Mouse (Mus musculus) left cerebral cortex, postnatal 4 days (tissue): Measurements from ENCODE around the gene Bmt2. TPM values are rescaled to one million over a fixed set of nuclear protein-coding genes. Genes with fewer than 3 reads are reported as not detected.

Experiments used
- DNase-seq: peaks from one replicate; pipeline ENCODE4 v3.0.0-alpha.2; 2022
- intact Hi-C: fragments of 180-260 bp; cut with DNase I; formaldehyde crosslinking; loops from one replicate; pipeline ENCODE4 v1.15.1; 2025
- total RNA-seq, 2 experiments: library from RNA; stranded (reverse); gene quantifications; 2 replicates each; pipeline ENCODE4 v1.2.3; 2021

Gene Bmt2
- total RNA-seq, result 10 to 100 TPM; 25.1 to 27.7 TPM

GRCm38 (mm10) chr6:13677818-13678282, at the start of gene Bmt2:
Gene Bmt2 (minus strand): TSS chr6:13677966.
- DNase-seq, result peak; percentile 99
- intact Hi-C loops, result loop anchor here (10.0 kb wide), 1 partner anchor 157 kb away; the partner anchor contains the start of gene Gpr85

GRCm38 (mm10) chr6:13722166-13722565, 44.4 kb upstream of the Bmt2 start:
- intact Hi-C loops, result no loop called here

DNA sequence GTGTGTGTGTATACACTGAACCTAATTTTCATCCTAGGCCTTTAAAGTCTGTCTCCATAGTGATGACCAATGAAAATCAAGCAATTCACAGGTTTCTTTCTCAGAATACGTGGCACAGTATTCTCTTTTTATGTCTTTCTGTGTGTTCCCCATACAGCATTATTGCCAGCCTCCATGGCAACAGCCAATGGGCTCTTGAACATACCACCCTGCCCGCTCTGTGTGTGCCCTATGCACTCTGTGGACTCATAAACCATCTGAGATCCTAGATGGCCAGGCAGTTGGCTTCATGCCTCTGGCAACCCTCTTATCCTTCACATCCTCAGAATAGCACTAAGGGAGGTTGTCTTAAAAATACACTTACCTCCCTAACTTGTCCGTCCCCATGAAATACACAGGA, 37.1 kb upstream of the Bmt2 start:
- DNase-seq, result no peak
- intact Hi-C loops, result no loop called here

More at GRCm38 (mm10) chr6:13722166-13722565, 44.4 kb upstream of the Bmt2 start:
- DNase-seq, result no peak

DNA sequence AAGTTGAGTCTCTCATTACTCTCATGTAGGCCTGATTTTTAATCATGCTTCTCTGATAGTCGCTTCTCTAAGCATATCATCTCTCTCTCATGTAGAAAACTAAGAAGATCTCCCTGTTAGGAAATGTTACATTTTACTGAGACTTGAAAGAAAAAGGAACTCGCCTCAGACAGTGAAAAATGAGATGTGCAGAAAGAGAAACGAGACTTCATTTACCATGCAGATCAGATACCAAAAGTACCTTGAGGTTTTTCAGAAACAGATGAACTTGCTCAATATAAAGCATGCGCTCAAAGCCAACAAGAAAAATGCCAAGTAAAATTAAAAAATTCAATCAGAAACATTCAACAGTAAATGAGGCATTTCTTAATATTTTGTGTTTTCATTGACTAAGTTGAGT, 19.1 kb upstream of the Bmt2 start:
- intact Hi-C loops, result no loop called here

DNA sequence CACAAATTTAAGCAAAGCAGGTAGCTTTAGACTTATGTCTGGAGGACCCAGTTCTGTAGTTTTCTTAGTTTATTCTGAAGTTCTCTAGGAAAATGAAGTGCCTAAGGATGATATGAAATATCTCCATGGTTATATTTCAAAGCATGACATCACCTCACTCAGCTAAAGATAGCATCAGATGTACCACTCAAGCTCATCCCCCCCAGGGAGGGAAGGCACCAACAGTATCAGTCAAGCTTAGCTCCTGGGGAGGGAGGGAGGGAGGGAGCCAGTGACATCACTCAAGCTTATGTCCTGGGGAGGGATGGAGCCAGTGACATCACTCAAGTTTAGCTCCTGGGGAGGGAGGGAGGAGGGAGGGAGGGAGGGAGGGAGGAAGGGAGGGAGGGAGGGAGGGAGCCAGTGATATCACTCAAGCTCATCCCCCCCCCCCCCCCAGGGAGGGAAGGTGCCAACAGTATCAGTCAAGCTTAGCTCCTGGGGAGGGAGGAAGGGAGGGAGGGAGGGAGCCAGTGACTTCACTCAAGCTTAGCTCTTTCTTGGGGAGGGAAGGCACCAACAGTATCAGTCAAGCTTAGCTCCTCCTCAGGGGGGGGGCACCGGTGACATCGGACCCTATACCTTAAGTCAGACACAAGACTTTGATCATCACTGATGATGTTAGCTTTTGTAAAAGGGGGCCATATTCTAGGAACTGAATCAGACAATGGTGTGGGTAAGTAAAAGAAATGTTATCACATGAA, 17.5 kb upstream of the Bmt2 start:
- intact Hi-C loops, result no loop called here
- no peak for DNase-seq

More for the DNA sequence above, 19.1 kb upstream of the Bmt2 start:
- DNase-seq, result no peak

DNA sequence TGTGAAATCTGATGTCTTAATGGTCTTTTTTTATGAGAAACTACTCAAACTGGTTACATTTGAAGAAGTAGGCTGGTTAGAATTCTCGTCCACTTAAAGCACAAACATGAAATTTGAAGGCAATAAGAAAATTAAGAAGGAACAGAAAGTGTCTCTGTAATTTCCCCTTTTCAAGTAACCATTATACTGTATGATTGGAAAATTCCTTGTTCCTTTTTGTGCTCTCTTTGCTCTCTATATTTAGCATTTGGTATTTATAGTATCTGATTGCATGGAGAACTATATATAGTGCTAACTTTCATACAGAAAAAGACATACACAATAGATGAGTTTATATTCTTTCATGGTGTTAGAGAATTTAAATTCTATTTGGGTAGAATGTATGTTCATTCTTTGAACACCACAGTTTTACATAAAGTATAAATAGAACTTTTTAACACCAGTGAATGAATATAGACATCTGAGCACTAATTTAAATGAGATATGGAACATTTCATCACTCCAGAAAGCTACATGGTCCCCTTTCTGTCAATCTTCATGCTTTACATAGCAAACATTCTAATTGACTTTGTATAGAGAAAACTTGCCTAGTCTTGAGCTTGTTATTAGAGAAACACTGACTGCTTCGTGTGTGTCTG, 14.0 kb upstream of the Bmt2 start:
- intact Hi-C loops, result no loop called here
- no peak for DNase-seq

GRCm38 (mm10) chr6:13690398-13690797, 12.6 kb upstream of the Bmt2 start:
- intact Hi-C loops, result no loop called here
- DNase-seq, result no peak

- no peak for DNase-seq
- intact Hi-C loops, result no loop called here
Measured at GRCm38 (mm10) chr6:13683929-13684595, 6.3 kb upstream of the Bmt2 start.

DNA sequence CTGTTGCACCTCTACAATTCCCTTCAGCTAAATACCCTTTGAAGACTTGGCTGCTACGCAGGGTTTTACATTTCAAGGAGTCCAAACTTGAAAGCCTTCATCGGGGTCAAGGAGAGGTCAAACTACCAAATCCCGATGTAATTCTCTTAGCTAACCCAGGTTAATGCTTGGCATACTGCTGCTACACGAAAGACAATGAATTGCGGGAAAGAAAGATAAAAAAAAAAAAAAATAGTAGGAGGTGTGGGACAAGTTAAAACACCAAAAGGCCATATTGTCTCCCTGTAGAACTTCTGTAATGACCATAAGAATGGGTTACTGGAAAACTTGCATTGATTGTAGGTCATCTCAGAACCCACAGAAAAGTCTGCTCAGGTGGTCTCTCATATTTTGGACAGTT, 583 bp upstream of the Bmt2 start:
- DNase-seq, result no peak
- intact Hi-C loops, result loop anchor here (10.0 kb wide), 1 partner anchor 156 kb away; the partner anchor contains the start of gene Gpr85

- DNase-seq, result peak; percentile 66
- intact Hi-C loops, result loop anchor here (10.0 kb wide), 1 partner anchor 158 kb away; the partner anchor contains the start of gene Gpr85
Measured at GRCm38 (mm10) chr6:13677141-13677761, 515 bp downstream of the Bmt2 start.

DNA sequence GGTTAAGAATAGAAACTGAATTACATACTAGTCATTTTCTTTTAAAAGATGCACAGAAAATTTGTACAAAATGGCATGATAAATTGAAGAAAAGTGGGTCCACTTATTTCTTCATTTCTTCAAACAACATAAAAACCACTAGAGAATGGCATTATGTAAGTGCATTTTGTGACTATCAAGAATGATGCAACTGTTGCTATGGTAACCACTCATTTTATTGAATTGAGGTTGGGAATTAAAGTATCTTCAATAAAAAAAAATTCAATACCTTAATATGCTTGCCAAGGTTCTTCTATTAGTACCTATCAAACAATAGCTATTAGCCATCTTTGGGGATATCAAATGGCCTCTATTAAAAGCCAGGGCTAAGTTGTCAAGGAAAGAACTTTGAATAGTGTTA, 1.6 kb downstream of the Bmt2 start:
- no peak for DNase-seq
- intact Hi-C loops, result loop anchor here (10.0 kb wide), 1 partner anchor 159 kb away; the partner anchor contains the start of gene Gpr85

GRCm38 (mm10) chr6:13674600-13675305, 3.0 kb downstream of the Bmt2 start:
- no peak for DNase-seq
- intact Hi-C loops, result loop anchor here (10.0 kb wide), 1 partner anchor 160 kb away; the partner anchor contains the start of gene Gpr85

DNA sequence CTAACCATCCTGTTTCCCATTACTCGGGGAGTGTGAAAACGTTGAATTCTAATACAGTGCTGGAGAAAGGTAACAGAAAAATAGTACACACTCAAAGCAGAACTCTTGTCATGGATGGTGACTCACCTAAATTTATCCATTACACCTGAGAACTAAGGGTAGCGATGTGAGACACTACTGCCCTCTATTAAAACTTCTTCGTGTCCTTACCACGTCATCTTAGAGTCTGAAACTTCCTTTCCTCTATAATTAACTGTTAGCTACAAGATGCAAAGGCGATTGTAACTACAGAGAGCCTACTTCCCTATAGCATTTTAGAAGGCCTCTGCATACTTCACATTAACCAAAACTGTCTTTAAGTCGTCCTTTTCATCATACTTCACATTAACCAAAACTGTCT, 12.1 kb downstream of the Bmt2 start:
- intact Hi-C loops, result no loop called here
- no peak for DNase-seq

- intact Hi-C loops, result no loop called here
Measured at GRCm38 (mm10) chr6:13658016-13658415, 19.8 kb downstream of the Bmt2 start.

GRCm38 (mm10) chr6:13654081-13654480, 23.7 kb downstream of the Bmt2 start:
- no peak for DNase-seq
- intact Hi-C loops, result no loop called here

More at GRCm38 (mm10) chr6:13658016-13658415, 19.8 kb downstream of the Bmt2 start:
- DNase-seq, result no peak

DNA sequence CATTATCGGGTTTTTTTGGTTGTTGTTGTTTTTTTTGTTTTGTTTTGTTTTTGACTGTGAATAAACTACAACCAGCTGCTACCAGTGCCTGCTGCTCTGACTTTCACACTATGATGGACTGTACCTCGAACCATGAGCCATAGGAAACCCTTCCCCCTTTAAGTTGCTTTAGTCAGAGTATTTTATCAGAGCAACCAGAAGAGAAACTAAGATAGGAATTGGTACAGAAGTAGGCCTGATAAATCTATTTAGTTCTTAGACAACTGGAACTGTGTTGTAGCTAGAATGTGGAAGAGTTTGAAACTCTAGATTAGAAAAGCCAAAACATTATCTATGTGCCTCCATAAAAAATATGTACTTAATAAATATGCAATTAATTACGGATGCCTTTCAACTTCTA, 25.5 kb downstream of the Bmt2 start:
- intact Hi-C loops, result no loop called here
- DNase-seq, result no peak

DNA sequence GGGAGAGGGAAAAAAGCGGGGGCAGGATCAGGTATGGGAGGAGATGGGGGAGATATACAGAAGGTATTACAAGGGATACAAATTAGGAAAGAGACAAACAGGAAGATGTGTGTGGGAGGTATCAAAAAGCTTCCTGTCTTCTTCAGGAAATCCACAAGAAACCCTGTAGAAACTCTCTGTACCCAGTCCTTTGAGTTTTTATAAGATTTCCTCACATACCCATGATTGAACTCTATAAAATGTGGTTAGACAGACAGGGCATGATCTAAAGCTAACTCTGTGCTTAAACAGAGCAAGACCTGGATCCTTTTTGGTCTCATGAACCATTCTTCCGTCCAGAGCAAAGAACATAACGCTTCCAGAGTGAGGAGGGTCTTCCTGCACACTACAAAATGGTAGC, 26.9 kb downstream of the Bmt2 start:
- DNase-seq, result no peak
- intact Hi-C loops, result no loop called here

DNA sequence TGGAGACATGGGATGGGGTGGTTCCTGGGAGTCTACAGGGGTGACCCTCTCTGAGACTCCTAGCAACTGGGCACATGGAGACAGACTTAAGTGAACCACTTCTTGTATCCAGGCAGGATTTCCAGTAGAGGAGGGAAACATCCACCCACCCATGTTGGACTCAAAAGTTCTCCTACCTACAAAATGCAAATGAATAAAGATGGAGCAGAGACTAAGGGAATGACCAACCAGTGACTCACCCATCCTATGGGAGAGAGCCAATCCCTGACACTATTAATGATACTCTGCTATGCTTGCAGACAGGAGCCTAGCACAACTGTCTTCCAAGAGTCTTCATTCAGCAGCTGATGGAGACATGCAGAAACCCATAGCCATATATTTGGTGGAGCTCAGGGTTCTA, 29.5 kb downstream of the Bmt2 start:
- intact Hi-C loops, result no loop called here
- DNase-seq, result no peak

DNA sequence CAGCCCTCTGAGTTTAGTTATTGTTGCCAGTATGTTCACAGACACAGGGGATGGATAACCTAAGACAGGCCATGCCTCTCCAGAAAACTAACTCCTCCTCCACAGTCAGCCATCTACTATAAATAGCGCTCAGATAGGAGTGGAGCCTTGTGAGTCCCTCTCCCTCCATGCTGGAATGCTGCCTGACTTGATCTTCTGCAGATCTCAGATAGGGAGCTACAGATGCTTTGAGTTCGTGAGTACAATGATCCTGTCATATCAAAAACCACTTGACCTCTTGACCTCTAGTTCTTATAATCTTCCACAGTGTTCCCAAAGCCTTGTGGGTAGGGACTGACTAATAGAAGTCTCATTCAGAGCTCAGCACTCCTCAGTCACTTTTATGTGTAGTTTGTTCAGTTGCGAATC, 41.2 kb downstream of the Bmt2 start:
- no peak for DNase-seq
- intact Hi-C loops, result no loop called here

DNA sequence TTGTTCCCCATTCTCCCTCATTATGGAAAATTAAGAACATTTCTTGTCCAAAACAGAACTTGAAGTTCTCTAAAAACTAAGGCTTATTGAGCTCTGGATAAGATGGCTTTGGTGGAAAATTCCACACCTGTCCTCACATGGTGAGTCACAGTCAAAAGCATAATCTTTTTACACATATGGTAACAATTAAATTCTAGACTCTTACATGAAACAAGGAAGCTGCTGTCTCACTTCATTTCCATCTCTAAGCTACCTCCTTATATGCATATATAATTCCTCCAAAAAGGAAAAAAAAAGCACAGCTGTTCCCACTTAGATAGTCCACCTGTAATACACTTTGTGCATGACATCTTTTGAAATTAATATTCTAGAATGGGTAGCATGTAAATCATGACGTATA, 45.2 kb downstream of the Bmt2 start:
- no peak for DNase-seq
- intact Hi-C loops, result no loop called here
